Mouse (Mus musculus) midbrain, embryonic 10.5 days (tissue): ENCODE results near the gene Mustn1. TPM values are rescaled to one million over a fixed set of nuclear protein-coding genes. Genes with fewer than 3 reads are reported as not detected.

ENCODE experiments used
- DNase-seq: peaks from one replicate; pipeline ENCODE4 v3.0.0-alpha.2; 2017; ENCODE audit warnings: low spot score
- H3K27ac ChIP-seq: fragments of 300-500 bp; sonication (generic); replicated peaks from 2 replicates; pipeline ENCODE4 v1.5.1; 2016; ENCODE audit warnings: mild to moderate bottlenecking
- H3K27me3 ChIP-seq: fragments of 300-500 bp; sonication (generic); 2 replicates; pipeline ENCODE4 v1.6.1; 2016; ENCODE audit warnings: low read depth, mild to moderate bottlenecking; ENCODE audit not compliant: poor library complexity, severe bottlenecking
- H3K36me3 ChIP-seq: fragments of 300-500 bp; sonication (generic); 2 replicates; pipeline ENCODE4 v1.6.1; 2016; ENCODE audit warnings: mild to moderate bottlenecking, moderate library complexity
- H3K4me1 ChIP-seq: fragments of 300-500 bp; sonication (generic); 2 replicates; pipeline ENCODE4 v1.6.1; 2016
- H3K4me3 ChIP-seq: fragments of 300-500 bp; sonication (generic); 2 replicates; pipeline ENCODE4 v1.5.1; 2016; ENCODE audit warnings: mild to moderate bottlenecking, moderate library complexity
- H3K9me3 ChIP-seq: fragments of 300-500 bp; sonication (generic); replicated peaks from 2 replicates; pipeline ENCODE4 v1.6.1; 2016; ENCODE audit warnings: mild to moderate bottlenecking
- WGBS: fragments of 180-500 bp; shearing (Covaris S2); methylation state at CpG from one replicate; pipeline ENCODE4 v1.1.7; 2016; 5-methylcytosine and 5-hydroxymethylcytosine counted together
- polyA plus RNA-seq: library from polyadenylated mRNA; unstranded; fragments of >200 nt; fragmentation: Nextera tagmentation; extraction: Ambion mirVana; gene quantifications from 2 replicates; pipeline ENCODE4 v1.2.1, GENCODE M21; 2016

Mustn1 gene
- polyA plus RNA-seq, 1 experiment from 2014 or later, result 0.19 TPM

GRCm38 (mm10) chr14:30869391-30869801 is 9.6 kb upstream of the Mustn1 start:
- H3K27ac ChIP-seq, result no peak overlapping the region
- H3K4me3 ChIP-seq, result no peak overlapping the region
- no peaks in the 10 kb centered on the region for H3K27me3 ChIP-seq
- no peaks in the 10 kb centered on the region for H3K4me1 ChIP-seq
- whole genome bisulfite sequencing, result 84% methylated on average over 8 of the region's 8 CpGs
- H3K36me3 ChIP-seq, result peaks cover 58% of the 10 kb centered on the region
- DNase-seq, result no peak
- H3K9me3 ChIP-seq, result no peaks in the 10 kb centered on the region

- Histone ChIP-seq H3K36me3 (peaks cover 59% of the 10 kb centered on the region), H3K4me1 (no peaks in the 10 kb centered on the region), H3K9me3 (no peaks in the 10 kb centered on the region), H3K27me3 (no peaks in the 10 kb centered on the region), H3K4me3 (no peak overlapping the region), H3K27ac (no peak overlapping the region)
- DNase-seq, result no peak
- 93% methylated on average over 25 of the region's 25 CpGs for WGBS
These were observed 8.5 kb upstream of the Mustn1 start for GRCm38 (mm10) chr14:30870206-30871147.

DNA sequence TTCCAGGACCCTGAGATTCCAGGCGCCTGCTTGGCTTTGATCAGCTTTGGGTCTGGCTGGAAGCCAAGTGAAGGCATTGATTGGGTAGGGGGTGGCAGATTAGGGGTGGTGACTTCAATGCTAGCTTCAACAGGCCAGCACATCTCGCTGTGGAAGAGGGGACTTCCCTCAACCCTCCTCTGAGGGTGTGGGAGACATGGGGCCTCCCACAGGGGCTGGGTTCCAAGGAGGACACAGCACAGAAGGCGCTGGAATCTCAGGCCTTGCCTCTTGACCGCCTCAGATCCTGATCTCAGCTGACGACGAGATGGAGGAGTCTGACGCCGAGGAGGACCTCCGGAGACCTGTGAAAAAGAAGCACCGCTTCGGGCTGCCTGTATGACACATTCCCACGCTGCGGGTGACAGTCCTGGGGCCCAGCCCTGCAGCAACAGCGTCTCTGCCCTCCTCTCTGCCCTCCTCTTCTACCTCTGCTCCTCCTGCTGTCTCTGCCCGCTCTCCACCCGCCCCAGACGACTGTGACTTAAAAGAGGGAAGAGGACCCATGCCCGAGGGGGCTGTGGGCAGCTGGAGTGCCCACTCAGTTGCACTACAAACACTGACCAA is 4.8 kb upstream of the Mustn1 start:
- peaks cover 60% of the 10 kb centered on the region for H3K36me3 ChIP-seq
- H3K4me3 ChIP-seq, result no peak overlapping the region
- H3K27ac ChIP-seq, result no peak overlapping the region
- no peaks in the 10 kb centered on the region for H3K9me3 ChIP-seq
- no peaks in the 10 kb centered on the region; the same call in 1 of the 2 replicates for H3K4me1 ChIP-seq
- no peak for DNase-seq
- H3K27me3 ChIP-seq, result no peaks in the 10 kb centered on the region
- 90% methylated on average over 18 of the region's 18 CpGs for WGBS

DNA sequence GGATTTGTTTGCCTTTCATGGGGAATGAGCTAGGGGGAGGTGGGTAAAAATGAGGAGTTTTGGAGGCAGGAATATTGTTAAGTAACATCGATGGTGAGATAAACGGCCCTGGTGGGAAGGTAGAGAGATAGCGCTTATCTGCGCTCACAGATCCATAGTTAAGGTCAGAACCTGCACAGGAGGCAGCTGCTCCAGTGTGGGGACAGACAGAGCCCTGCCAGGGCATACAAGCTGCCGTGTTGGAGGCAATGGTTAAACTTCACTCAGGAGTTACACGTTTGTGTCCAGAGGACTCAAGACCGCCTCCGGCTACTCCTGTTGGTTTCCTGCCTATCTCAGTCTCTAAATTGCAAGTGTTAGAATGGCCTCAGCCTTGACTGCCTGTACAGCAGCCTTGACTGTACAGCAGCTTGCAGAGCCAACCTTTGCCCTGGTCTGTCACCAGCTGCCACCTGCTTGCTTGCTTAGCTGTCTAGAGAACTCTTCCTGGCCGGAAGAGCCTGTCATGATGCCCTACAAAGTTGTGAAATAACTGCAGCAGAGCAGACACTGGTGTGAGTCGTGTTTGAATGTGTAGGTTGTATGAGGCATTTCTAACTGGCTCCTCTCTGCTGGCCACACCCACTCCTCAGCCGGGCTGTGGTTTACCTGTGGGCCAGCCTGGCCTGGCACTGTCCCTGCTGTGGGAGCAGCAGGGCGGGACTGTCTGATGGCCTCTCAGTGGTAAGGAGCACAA is 3.7 kb upstream of the Mustn1 start:
- peaks cover 5% of the 10 kb centered on the region for H3K4me1 ChIP-seq
- no peak overlapping the region for H3K27ac ChIP-seq
- no peaks in the 10 kb centered on the region for H3K27me3 ChIP-seq
- H3K36me3 ChIP-seq, result peaks cover 53% of the 10 kb centered on the region
- H3K9me3 ChIP-seq, result no peaks in the 10 kb centered on the region
- 92% methylated on average over 12 of the region's 12 CpGs for WGBS
- no peak overlapping the region for H3K4me3 ChIP-seq
- no peak for DNase-seq

DNA sequence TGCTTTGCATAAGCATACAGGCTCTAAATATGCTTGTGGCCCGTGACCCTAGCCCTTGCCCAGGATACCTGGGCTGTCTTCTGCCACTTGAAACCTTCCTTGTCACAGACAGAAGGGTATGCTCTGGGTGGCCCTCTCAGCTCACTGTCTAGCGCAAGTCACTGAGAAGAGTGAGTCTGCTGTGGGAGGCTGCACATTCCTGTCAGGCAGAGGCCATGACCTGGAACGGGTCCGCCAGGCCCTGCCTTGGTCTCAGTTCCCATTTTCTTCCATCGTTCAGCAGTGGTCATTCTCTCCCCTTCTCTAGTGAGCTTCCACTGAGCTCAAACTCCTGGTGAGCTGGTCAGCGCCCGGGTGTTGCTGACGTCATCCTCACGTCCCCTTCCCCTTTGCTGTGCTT is 3.0 kb upstream of the Mustn1 start:
- no peak overlapping the region for H3K27ac ChIP-seq
- peaks cover 5% of the 10 kb centered on the region for H3K4me1 ChIP-seq
- no peaks in the 10 kb centered on the region for H3K27me3 ChIP-seq
- peaks cover 50% of the 10 kb centered on the region for H3K36me3 ChIP-seq
- 86% methylated on average over 9 of the region's 9 CpGs for WGBS
- no peak overlapping the region for H3K4me3 ChIP-seq
- no peak for DNase-seq
- no peaks in the 10 kb centered on the region for H3K9me3 ChIP-seq

GRCm38 (mm10) chr14:30876451-30876850 is 2.5 kb upstream of the Mustn1 start:
- H3K4me1 ChIP-seq, result peaks cover 5% of the 10 kb centered on the region
- H3K4me3 ChIP-seq, result no peak overlapping the region
- no peaks in the 10 kb centered on the region for H3K27me3 ChIP-seq
- H3K9me3 ChIP-seq, result no peaks in the 10 kb centered on the region
- peaks cover 46% of the 10 kb centered on the region for H3K36me3 ChIP-seq
- H3K27ac ChIP-seq, result no peak overlapping the region
- WGBS, result 88% methylated on average over 10 of the region's 10 CpGs
- no peak for DNase-seq

DNA sequence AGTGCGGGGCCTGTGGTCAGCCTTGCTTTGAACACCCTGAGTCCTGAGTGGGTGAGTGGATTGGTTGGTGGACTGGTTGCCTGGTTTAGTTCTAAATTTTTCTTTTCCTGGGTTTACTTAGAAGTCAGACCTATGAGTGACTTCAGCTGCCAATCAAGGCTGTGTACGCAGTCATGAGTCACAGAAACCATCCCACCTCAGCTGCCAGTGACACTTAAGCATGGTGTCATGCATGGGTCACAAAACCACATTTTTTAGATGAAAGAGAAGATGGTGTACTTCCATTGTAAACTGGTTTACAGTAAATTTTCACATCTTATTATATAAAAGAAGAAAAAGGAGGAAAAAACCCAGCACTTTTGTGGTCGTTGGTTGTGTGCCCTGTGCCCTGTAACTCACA is 1.2 kb upstream of the Mustn1 start:
- H3K27me3 ChIP-seq, result no peaks in the 10 kb centered on the region
- H3K4me3 ChIP-seq, result no peak overlapping the region
- peaks cover 5% of the 10 kb centered on the region for H3K4me1 ChIP-seq
- H3K36me3 ChIP-seq, result peaks cover 34% of the 10 kb centered on the region
- no peaks in the 10 kb centered on the region for H3K9me3 ChIP-seq
- DNase-seq, result no peak
- 94% methylated on average over 3 of the region's 3 CpGs for WGBS
- no peak overlapping the region for H3K27ac ChIP-seq

DNA sequence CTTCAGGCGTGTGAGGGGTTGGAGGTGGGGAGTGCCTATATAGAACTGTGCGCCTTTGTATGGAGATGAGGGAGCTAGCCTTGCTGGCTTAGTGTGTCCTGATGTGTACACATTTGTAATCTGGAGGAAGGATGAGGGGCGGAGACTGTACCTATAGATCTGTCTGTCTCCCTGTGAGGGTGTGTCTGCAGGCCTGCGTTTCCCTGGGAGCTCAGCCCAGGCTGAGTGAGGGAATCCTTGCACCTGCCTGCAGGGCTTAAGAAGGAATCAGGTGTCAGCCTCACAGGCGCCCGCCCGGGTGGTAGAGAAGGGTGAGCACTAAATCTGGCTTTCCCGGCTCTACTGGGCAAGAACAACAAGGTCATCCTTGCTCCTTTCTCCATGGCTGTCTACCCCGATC is 794 bp downstream of the Mustn1 start:
- H3K27ac ChIP-seq, result no peak overlapping the region

DNA sequence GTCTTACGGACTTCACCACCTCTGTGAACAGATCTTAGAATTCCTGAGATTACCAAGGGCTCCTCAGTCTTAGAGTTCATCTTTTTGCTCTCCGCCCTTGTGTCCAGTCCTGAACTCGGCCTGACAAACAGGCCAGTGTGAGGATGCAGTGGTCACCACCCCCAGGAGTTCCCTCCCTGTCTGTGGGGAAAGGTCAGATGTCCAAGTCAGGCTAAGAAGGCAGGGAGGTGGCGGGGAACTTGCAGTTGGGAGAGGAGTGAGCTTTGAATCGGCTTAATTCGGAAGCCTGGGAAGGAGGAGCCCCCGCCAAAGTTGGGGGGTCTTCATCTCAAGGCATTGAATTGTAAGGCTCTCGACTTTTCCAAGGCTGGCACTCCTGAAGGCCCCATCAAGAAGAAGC is 1.3 kb downstream of the Mustn1 start:
- 80% methylated on average over 8 of the region's 8 CpGs for WGBS
- peaks cover 5% of the 10 kb centered on the region for H3K4me1 ChIP-seq
- H3K36me3 ChIP-seq, result peaks cover 13% of the 10 kb centered on the region
- DNase-seq, result no peak
- 0 out of 2 replicates have a peak overlapping the region, but pooled peaks have one; percentile 2 for H3K27ac ChIP-seq
- H3K9me3 ChIP-seq, result no peaks in the 10 kb centered on the region
- no peaks in the 10 kb centered on the region for H3K27me3 ChIP-seq
- no peak overlapping the region for H3K4me3 ChIP-seq

More for the DNA sequence above, 794 bp downstream of the Mustn1 start:
- WGBS, result 66% methylated on average over 9 of the region's 9 CpGs
- Histone ChIP-seq H3K9me3 (no peaks in the 10 kb centered on the region), H3K4me3 (no peak overlapping the region), H3K27me3 (no peaks in the 10 kb centered on the region), H3K4me1 (peaks cover 5% of the 10 kb centered on the region), H3K36me3 (peaks cover 16% of the 10 kb centered on the region)
- no peak for DNase-seq

DNA sequence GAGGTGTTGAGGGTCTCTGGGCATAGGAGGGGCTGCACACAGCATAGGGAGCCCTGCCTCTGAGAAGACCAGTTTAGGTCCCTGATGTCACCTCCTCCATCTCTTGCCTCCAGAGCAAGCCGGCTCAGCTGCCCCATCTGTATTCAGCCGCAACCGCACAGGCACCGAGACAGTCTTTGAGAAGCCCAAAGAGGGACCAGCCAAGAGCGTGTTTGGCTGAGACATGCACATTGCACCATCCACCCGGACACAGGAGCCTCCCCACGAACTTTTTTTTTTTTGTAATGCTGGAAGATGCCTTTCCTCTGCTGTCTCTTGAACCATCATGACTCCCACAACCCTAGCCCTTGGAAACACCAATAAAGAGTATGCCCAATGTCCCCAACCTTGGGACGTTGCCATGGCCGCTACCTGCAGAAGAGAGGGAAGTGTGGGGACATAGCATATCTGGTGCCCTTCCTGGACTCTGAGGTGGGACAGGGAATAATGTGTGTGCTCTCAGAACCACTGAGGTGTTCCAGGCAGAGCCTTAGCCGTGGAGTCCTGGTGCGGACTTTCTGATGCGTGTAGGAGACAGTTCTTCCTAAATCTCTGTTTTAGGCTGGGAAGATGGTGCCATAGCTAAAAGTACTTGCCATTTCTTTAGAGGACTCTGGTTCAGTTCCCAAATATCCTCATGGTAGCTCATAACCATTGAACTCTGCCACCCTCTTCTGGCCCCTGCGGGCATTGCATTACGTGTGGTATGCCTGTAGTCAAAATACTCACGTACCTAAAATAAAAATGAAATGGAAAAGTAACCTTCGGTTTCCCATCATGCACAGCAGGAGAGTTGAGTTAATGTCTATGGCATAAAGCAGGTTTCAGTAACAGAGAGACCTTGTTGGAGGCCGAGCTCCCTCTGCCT is 2.1 kb downstream of the Mustn1 start:
- 86% methylated on average over 17 of the region's 17 CpGs for WGBS
- Histone ChIP-seq H3K9me3 (no peaks in the 10 kb centered on the region), H3K27me3 (no peaks in the 10 kb centered on the region), H3K4me1 (peaks cover 5% of the 10 kb centered on the region), H3K4me3 (no peak overlapping the region), H3K36me3 (peaks cover 5% of the 10 kb centered on the region), H3K27ac (no peak overlapping the region)
- DNase-seq, result no peak

GRCm38 (mm10) chr14:30881718-30882108 is 2.7 kb downstream of the Mustn1 start:
- WGBS, result 94% methylated on average over 3 of the region's 3 CpGs
- DNase-seq, result no peak

DNA sequence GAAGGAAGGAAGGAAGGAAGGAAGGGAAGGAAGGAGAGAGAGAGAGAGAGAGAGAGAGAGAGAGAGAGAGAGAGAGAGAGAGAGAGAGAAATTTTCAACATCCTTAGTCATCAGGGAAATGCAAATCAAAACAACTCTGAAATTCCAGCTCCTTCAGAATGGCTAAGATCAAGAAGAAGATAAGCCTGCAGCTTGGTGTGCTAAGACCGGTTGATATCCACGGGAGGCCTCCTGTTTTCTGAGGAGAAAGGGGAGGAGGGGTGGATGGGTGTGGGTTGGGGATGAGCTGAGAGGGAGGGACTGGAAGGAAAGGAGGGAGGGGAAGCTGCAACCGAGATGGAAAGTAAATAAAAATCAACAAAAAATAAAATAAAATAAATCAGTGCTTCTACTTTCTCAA is 6.3 kb downstream of the Mustn1 start:
- Histone ChIP-seq H3K27me3 (no peaks in the 10 kb centered on the region), H3K4me3 (no peak overlapping the region), H3K9me3 (no peaks in the 10 kb centered on the region), H3K4me1 (peaks cover 6% of the 10 kb centered on the region), H3K36me3 (no peaks in the 10 kb centered on the region), H3K27ac (no peak overlapping the region)
- 25% methylated on average over 3 of the region's 3 CpGs for WGBS
- no peak for DNase-seq

More at GRCm38 (mm10) chr14:30881718-30882108, 2.7 kb downstream of the Mustn1 start:
- Histone ChIP-seq H3K9me3 (no peaks in the 10 kb centered on the region), H3K27ac (no peak overlapping the region), H3K4me1 (peaks cover 5% of the 10 kb centered on the region), H3K4me3 (no peak overlapping the region), H3K36me3 (no peaks in the 10 kb centered on the region), H3K27me3 (no peaks in the 10 kb centered on the region)
